Mouse (Mus musculus) CH12.LX (cell line): ENCODE data around the gene Irf4. TPM values are rescaled to one million over a fixed set of nuclear protein-coding genes. Genes with fewer than 3 reads are reported as not detected.

Source experiments
- DNase-seq: peaks from one replicate; pipeline ENCODE4 v3.0.0-alpha.2; 2013; ENCODE audit errors: extremely low read depth
- H3K27ac ChIP-seq: 2 replicates; pipeline ENCODE4 v1.5.1; 2012; ENCODE audit warnings: low read depth, mild to moderate bottlenecking, control low read depth, moderate library complexity; ENCODE audit not compliant: insufficient read depth
- H3K27me3 ChIP-seq: replicated peaks from 2 replicates; pipeline ENCODE3; 2012; ENCODE audit warnings: inconsistent platforms
- H3K36me3 ChIP-seq, 2 experiments: replicated peaks in 1 of 2; 2 replicates each; pipeline versions ENCODE3 to v1.6.1; 2012; ENCODE audit warnings: inconsistent platforms in 1 of 2, low read length in 1 of 2, mild to moderate bottlenecking in 1 of 2, mixed read lengths in 1 of 2, moderate library complexity in 1 of 2; ENCODE audit not compliant: control insufficient read depth in 1 of 2, insufficient read depth in 1 of 2
- H3K4me1 ChIP-seq, 2 experiments: 2 replicates each; pipeline ENCODE4 v1.6.1; 2012; ENCODE audit warnings: inconsistent platforms in 1 of 2, moderate library complexity in 1 of 2; ENCODE audit not compliant: insufficient read depth in 2 of 2, control insufficient read depth in 1 of 2
- H3K4me2 ChIP-seq: 2 replicates; pipeline ENCODE4 v1.6.1; 2012; ENCODE audit warnings: low read depth, mild to moderate bottlenecking, control low read depth; ENCODE audit not compliant: poor library complexity, insufficient read depth, severe bottlenecking
- H3K4me3 ChIP-seq, 3 experiments: fragments of 150-350 bp in 1 of 3; sonication (generic) in 1 of 3; replicated peaks in 1 of 3; 2 replicates each; pipeline versions ENCODE3 to v1.5.1; 2011 to 2012; ENCODE audit warnings: low read depth in 2 of 3, low read length in 2 of 3, mild to moderate bottlenecking in 2 of 3, moderate library complexity in 2 of 3, control low read depth in 1 of 3, improper control_type of control experiment in 1 of 3, inconsistent platforms in 1 of 3, mixed read lengths in 1 of 3; ENCODE audit not compliant: poor library complexity in 1 of 3
- H3K79me2 ChIP-seq: replicated peaks from 2 replicates; pipeline ENCODE4 v1.6.1; 2012; ENCODE audit warnings: mild to moderate bottlenecking, moderate library complexity; ENCODE audit not compliant: control insufficient read depth, poor library complexity, insufficient read depth, severe bottlenecking; ENCODE audit errors: extremely low read depth
- H3K9ac ChIP-seq: 2 replicates; pipeline ENCODE4 v1.6.1; 2012; ENCODE audit warnings: low read depth, mild to moderate bottlenecking, control low read depth, moderate library complexity; ENCODE audit not compliant: insufficient read depth
- H3K9me3 ChIP-seq: replicated peaks from 2 replicates; pipeline ENCODE3; 2012; ENCODE audit warnings: low read length, inconsistent platforms, mixed read lengths
- BHLHE40 ChIP-seq: IDR thresholded peaks from 2 replicates; pipeline ENCODE4 v1.6.1; 2011; ENCODE audit warnings: mild to moderate bottlenecking, low read depth, low read length, improper control_type of control experiment
- CTCF ChIP-seq, 2 experiments: IDR thresholded peaks in 1 of 2; conservative IDR thresholded peaks in 1 of 2; 2 replicates each; pipeline ENCODE4 v1.5.1; 2011 to 2012; ENCODE audit warnings: low read depth in 2 of 2, low read length in 2 of 2, improper control_type of control experiment in 1 of 2, inconsistent platforms in 1 of 2, mild to moderate bottlenecking in 1 of 2, moderate library complexity in 1 of 2
- E2F4 ChIP-seq: IDR thresholded peaks from 2 replicates; pipeline ENCODE4 v1.6.1; 2011; ENCODE audit warnings: low read depth, low read length, improper control_type of control experiment; ENCODE audit not compliant: insufficient replicate concordance
- ELF1 ChIP-seq: IDR thresholded peaks from 2 replicates; pipeline ENCODE4 v1.6.1; 2014; ENCODE audit warnings: low read depth, mild to moderate bottlenecking, inconsistent platforms, low read length, improper control_type of control experiment
- EP300 ChIP-seq: IDR thresholded peaks from 2 replicates; pipeline ENCODE4 v1.6.1; 2011; ENCODE audit warnings: low read length, improper control_type of control experiment
- GABPA ChIP-seq: IDR thresholded peaks from 2 replicates; pipeline ENCODE4 v1.6.1; 2012; ENCODE audit warnings: low read depth, low read length, improper control_type of control experiment, inconsistent platforms; ENCODE audit not compliant: insufficient replicate concordance
- IRF4 ChIP-seq: IDR thresholded peaks from 2 replicates; pipeline ENCODE4 v1.6.1; 2014; ENCODE audit warnings: low read depth, mild to moderate bottlenecking, inconsistent platforms, low read length, improper control_type of control experiment
- JUN ChIP-seq: IDR thresholded peaks from 2 replicates; pipeline ENCODE4 v1.6.1; 2011; ENCODE audit warnings: low read depth, mild to moderate bottlenecking, low read length, improper control_type of control experiment, moderate library complexity; ENCODE audit not compliant: insufficient read depth
- JUND ChIP-seq: conservative IDR thresholded peaks from 2 replicates; pipeline ENCODE4 v1.6.1; 2011; ENCODE audit warnings: low read depth, low read length, improper control_type of control experiment
- KAT2A ChIP-seq: IDR thresholded peaks from 2 replicates; pipeline ENCODE4 v1.6.1; 2012; ENCODE audit warnings: low read length, improper control_type of control experiment, inconsistent platforms; ENCODE audit not compliant: insufficient replicate concordance
- MAFK ChIP-seq: IDR thresholded peaks from 2 replicates; pipeline ENCODE4 v1.6.1; 2011; ENCODE audit warnings: low read length, improper control_type of control experiment; ENCODE audit not compliant: insufficient replicate concordance
- MAX ChIP-seq: IDR thresholded peaks from 2 replicates; pipeline ENCODE4 v1.6.1; 2011; ENCODE audit warnings: low read length, improper control_type of control experiment
- MAZ ChIP-seq: IDR thresholded peaks from 2 replicates; pipeline ENCODE4 v1.6.1; 2012; ENCODE audit warnings: low read depth, mild to moderate bottlenecking, inconsistent platforms, low read length, improper control_type of control experiment, moderate library complexity
- MEF2A ChIP-seq: IDR thresholded peaks from 2 replicates; pipeline ENCODE4 v1.6.1; 2014; ENCODE audit warnings: low read depth, mild to moderate bottlenecking, inconsistent platforms, low read length, improper control_type of control experiment, borderline replicate concordance
- MXI1 ChIP-seq: IDR thresholded peaks from 2 replicates; pipeline ENCODE4 v1.6.1; 2011; ENCODE audit warnings: mild to moderate bottlenecking, low read depth, low read length, improper control_type of control experiment
- MYC ChIP-seq: IDR thresholded peaks from 2 replicates; pipeline ENCODE4 v1.6.1; 2011; ENCODE audit warnings: low read depth, mild to moderate bottlenecking, improper control_type of control experiment, low read length
- NELFE ChIP-seq: IDR thresholded peaks from 2 replicates; pipeline ENCODE4 v1.6.1; 2011; ENCODE audit warnings: low read depth, low read length, improper control_type of control experiment
- POLR2A ChIP-seq: IDR thresholded peaks from 2 replicates; pipeline ENCODE4 v1.6.1; 2011; ENCODE audit warnings: low read depth, mild to moderate bottlenecking, improper control_type of control experiment, low read length
- POLR2AphosphoS2 ChIP-seq: IDR thresholded peaks from 2 replicates; pipeline ENCODE4 v1.6.1; 2011; ENCODE audit warnings: low read depth, low read length, improper control_type of control experiment
- RCOR1 ChIP-seq: conservative IDR thresholded peaks from 2 replicates; pipeline ENCODE4 v1.6.1; 2012; ENCODE audit warnings: low read depth, mild to moderate bottlenecking, inconsistent platforms, low read length, improper control_type of control experiment
- SIN3A ChIP-seq: IDR thresholded peaks from 2 replicates; pipeline ENCODE4 v1.6.1; 2012; ENCODE audit warnings: low read length, improper control_type of control experiment, inconsistent platforms
- SMC3 ChIP-seq: IDR thresholded peaks from 2 replicates; pipeline ENCODE4 v1.6.1; 2011; ENCODE audit warnings: low read depth, low read length, improper control_type of control experiment
- TBP ChIP-seq: conservative IDR thresholded peaks from 2 replicates; pipeline ENCODE4 v1.6.1; 2011; ENCODE audit warnings: low read depth, low read length, improper control_type of control experiment
- TCF12 ChIP-seq: IDR thresholded peaks from 2 replicates; pipeline ENCODE4 v1.6.1; 2014; ENCODE audit warnings: low read depth, mild to moderate bottlenecking, inconsistent platforms, low read length, improper control_type of control experiment
- UBTF ChIP-seq: IDR thresholded peaks from 2 replicates; pipeline ENCODE4 v1.6.1; 2012; ENCODE audit warnings: low read depth, mild to moderate bottlenecking, inconsistent platforms, low read length, improper control_type of control experiment, moderate library complexity
- USF2 ChIP-seq: conservative IDR thresholded peaks from 2 replicates; pipeline ENCODE4 v1.6.1; 2011; ENCODE audit warnings: low read depth, low read length, improper control_type of control experiment
- ZC3H11A ChIP-seq: IDR thresholded peaks from 2 replicates; pipeline ENCODE4 v1.6.1; 2012; ENCODE audit warnings: low read depth, mild to moderate bottlenecking, inconsistent platforms, low read length, improper control_type of control experiment
- ZKSCAN1 ChIP-seq: IDR thresholded peaks from 2 replicates; pipeline ENCODE4 v1.6.1; 2012; ENCODE audit warnings: low read depth, inconsistent platforms, low read length, improper control_type of control experiment, borderline replicate concordance
- ZMIZ1 ChIP-seq: IDR thresholded peaks from 2 replicates; pipeline ENCODE4 v1.6.1; 2012; ENCODE audit warnings: low read depth, mild to moderate bottlenecking, inconsistent platforms, low read length, improper control_type of control experiment
- ZNF384 ChIP-seq: IDR thresholded peaks from 2 replicates; pipeline ENCODE4 v1.6.1; 2012; ENCODE audit warnings: low read depth, low read length, improper control_type of control experiment, inconsistent platforms
- dilution Hi-C: fragments of 300-500 bp; cut with MboI; formaldehyde crosslinking; loops from 2 replicates; pipeline ENCODE4 v1.14.3; 2020; ENCODE audit warnings: low sequenced_read_pairs; ENCODE audit not compliant: extremely low pct_unique_long_range_greater_than_20kb, extremely low pct_ligation_motif_present
- in situ Hi-C: fragments of 300-500 bp; cut with MboI; formaldehyde crosslinking; loops from 3 replicates; pipeline ENCODE4 v1.14.3; 2019; ENCODE audit warnings: low sequenced_read_pairs, low pct_ligation_motif_present, low pct_unique_long_range_greater_than_20kb, mixed read lengths
- polyA plus RNA-seq: library from polyadenylated mRNA; unstranded; fragments of >175 nt; gene quantifications from 2 replicates; pipeline ENCODE4 v1.2.1, GENCODE M21; 2012; ENCODE audit warnings: low read depth; ENCODE audit not compliant: insufficient read length
- total RNA-seq, 2 experiments: library from RNA; depleted of rRNA; stranded (reverse); fragments of 300-350 nt in 1 of 2; fragments of >200 nt in 1 of 2; gene quantifications; 2 replicates each; pipeline ENCODE4 v1.2.3; 2012 to 2014

Gene Irf4
- total and polyA plus RNA-seq, 3 experiments, result 81.7 to 142 (median 115) TPM

- H3K36me3 ChIP-seq, result peaks cover 81 to 97% of the 10 kb centered on the region in 2 experiments
- peak overlapping the region; percentile 26 to 59 (median 47) for H3K4me3 ChIP-seq
- H3K79me2 ChIP-seq, result peaks cover 85% of the 10 kb centered on the region
- dilution Hi-C loops, result no loop called here
- peak overlapping the region; percentile 95 for H3K4me2 ChIP-seq
- H3K9ac ChIP-seq, result peak overlapping the region; percentile 31
- no peak for DNase-seq
- H3K27ac ChIP-seq, result peak overlapping the region; percentile 93
- peaks cover 14 to 99% of the 10 kb centered on the region in 2 experiments for H3K4me1 ChIP-seq
- TF ChIP-seq E2F4 (no peak), ZMIZ1 (no peak; the same call in 1 of the 2 replicates), ELF1 (no peak), KAT2A (no peak), ZC3H11A (no peak), BHLHE40 (0 out of 2 replicates have a peak, but pooled peaks have one; percentile 20), IRF4 (no peak), CTCF (conservative IDR thresholded peaks at IDR 0.05 in 1 of 2, IDR thresholded peaks at IDR 0.05 in 1 of 2; ENCODE audit: low read depth in 2 of 2, low read length in 2 of 2) (no peak), ZNF384 (no peak), NELFE (no peak), POLR2A (peak; percentile 21), SMC3 (no peak), EP300 (no peak), MYC (0 out of 2 replicates have a peak, but pooled peaks have one; percentile 57), MAX (peak; percentile 73), POLR2AphosphoS2 (peak; percentile 75; the same call in 1 of the 2 replicates), MAFK (no peak), JUND (no peak), TCF12 (no peak), RCOR1 (no peak), MAZ (no peak), JUN (no peak), MEF2A (no peak), UBTF (no peak), GABPA (no peak), SIN3A (peak; percentile 69; the same call in 1 of the 2 replicates), TBP (no peak), USF2 (no peak), ZKSCAN1 (no peak), MXI1 (peak; percentile 84)
- in situ Hi-C loops, result loop anchor here (10.0 kb wide), 1 partner anchor 154 kb away; no protein-coding TSS in a partner anchor
- H3K9me3 ChIP-seq, result no peaks in the 10 kb centered on the region
- no peaks in the 10 kb centered on the region for H3K27me3 ChIP-seq
Measured at GRCm38 (mm10) chr13:30758789-30759381, 9.9 kb downstream of the Irf4 start.
